Mouse (Mus musculus): ENCODE measurements around the gene Dcbld2.
A peak's percentile ranks its signal among the peaks of the same experiment; 100 is the strongest.

Gene Dcbld2

DNA sequence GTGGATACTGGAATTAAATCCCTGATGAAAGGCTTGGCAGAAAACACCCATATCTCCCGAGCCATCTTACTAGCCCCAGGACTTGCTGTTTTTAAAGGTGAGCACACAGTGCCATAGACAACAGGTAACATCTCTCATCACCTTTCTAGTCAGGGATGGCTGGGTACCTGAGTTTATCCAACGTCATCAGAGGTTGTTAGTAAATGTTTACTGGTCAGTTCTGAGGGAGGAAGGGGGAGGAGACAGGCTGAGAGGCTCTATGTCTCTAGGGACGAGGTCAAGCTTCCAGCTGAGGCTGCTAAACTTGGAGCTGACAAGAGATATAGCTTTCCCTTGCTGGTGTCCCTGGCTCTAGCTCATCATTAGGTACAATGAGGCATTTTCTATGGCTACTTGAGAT, 74.1 kb downstream of the Dcbld2 start:
- no peak for DNase-seq (ENCODE audit: low read depth, low spot score)

DNA sequence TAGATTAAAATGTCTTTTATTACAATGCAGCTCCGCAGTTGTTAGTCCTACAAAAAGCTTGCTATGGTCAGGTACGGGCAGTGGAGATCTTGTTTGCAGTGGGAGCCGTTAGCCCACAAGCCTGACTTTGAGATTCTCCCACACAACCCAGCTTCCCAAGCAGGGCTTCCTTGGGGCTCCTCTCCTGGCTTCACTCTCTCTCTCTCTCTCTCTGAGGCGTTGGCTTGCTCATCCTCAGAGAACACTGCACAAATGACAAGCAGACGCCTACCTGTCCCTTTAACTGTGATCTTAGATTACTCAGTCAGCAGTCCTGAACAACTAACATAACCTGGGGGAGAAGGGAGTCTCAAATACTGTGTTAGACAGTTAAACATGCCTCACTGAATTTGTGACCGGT, 79.6 kb downstream of the Dcbld2 start:
- DNase-seq (ENCODE audit: low read depth, low spot score) = no peak

GRCm38 (mm10) chr16:58496791-58497190, 88.5 kb downstream of the Dcbld2 start:
- DNase-seq (ENCODE audit: low read depth, low spot score) = no peak

DNA sequence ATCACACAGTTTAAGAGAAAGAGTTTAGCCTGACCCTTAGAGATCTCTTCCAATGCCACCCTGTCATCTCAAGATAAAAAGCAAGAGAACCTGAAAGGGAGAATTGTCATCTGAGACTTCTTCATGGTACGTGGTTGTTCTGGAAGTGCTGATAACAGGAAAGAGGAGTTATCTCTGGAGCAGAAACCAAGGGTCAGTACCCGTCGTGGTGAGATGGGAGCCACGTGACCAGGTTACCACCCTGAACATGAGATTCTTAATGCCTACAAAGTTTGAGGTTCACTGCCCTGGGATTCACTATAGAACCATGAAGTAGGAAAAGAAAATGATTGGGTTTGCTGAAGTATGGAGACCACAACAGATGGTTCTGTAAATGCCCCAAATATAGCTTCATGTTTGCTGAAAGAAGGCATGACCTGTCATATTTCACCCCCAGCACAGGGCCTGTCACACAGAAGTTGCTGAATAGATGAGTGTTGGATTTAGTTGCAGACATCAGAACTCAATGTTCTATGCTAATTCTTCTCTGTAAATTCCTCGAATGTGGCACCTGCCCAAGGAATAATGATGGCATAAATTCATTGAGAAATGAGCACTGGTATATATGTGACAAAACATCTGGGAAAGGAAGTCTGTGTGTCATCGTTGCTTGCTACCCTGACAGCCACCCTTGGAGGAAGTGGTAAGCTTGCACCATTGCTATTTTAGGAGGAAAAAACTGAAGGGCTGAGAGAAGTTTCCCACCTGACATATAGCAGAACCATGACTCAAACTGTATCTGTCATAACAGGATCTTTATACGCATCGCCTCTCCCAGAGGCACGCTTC, 89.9 kb downstream of the Dcbld2 start:
- DNase-seq (ENCODE audit: low read depth, low spot score) = no peak

DNA sequence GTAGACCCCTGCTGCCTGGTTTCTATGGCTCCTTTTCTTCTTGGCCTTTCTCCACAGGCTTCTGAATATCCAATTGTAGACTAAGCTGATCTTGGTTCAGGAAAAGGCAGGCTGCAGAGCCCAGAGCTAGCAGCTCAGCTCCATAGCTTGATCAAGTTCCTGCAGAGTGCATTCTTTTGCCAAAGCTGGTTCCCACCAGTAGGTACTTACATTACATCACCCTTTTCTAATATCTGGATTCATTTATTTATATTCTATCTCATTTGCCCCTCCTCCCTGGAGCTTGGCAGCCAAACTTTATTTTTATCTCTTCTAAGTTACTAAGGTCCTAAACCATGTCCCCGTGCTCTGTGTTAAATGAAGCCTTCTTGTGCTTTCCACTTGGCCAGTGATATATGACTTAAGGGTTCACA, 90.9 kb downstream of the Dcbld2 start:
- no peak for DNase-seq (ENCODE audit: low read depth, low spot score)

DNA sequence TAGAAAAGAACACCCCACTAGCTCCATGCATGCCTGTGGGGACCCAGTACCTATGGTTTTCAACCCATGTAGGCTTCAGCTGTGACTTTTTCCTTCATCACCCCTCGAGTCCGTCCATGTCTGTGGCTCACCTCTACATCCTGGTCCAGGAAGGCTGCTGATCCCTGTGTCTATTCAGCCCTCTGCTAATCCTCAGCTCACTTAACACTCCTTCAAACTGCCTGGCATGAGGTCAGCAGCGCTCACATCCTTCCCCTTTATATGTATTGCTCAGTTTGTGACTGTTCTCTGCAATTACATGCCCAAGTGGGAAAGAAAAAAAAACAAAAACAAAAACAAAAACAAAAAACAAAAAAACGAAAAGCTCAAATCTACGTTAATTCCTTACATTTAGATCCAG, 91.4 kb downstream of the Dcbld2 start:
- no peak for DNase-seq (ENCODE audit: low read depth, low spot score)

GRCm38 (mm10) chr16:58501760-58502301, 93.6 kb downstream of the Dcbld2 start:
- no peak for DNase-seq (ENCODE audit: low read depth, low spot score)

GRCm38 (mm10) chr16:58502566-58502965, 94.3 kb downstream of the Dcbld2 start:
- DNase-seq (ENCODE audit: low read depth, low spot score) = no peak

DNA sequence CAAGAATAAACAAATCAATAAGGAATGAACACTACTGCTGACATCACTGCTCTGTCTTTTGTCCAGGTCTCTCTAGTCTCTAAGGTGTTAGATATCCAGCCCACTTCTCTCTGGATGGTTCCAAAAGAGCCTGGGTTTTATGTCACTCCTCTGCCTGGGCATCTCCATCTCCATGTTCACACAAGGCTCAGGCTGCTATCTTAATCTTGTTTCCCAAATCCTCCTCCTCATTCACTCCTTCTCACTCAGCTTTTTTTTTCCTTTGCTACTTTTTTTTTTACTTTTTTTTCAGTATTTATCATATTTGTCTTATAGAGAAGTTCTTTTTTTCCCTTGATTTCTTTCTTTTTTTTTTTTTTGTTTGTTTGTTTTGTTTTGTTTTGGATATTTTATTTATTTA, 96.7 kb downstream of the Dcbld2 start:
- DNase-seq (ENCODE audit: low read depth, low spot score) = no peak

GRCm38 (mm10) chr16:58512181-58512761, 104.0 kb downstream of the Dcbld2 start:
- peak; percentile 76 for DNase-seq (ENCODE audit: low read depth, low spot score)

- DNase-seq (ENCODE audit: low read depth, low spot score) = no peak
These were observed 104.6 kb downstream of the Dcbld2 start for GRCm38 (mm10) chr16:58512887-58513286.

GRCm38 (mm10) chr16:58513755-58514154, 105.5 kb downstream of the Dcbld2 start:
- no peak for DNase-seq (ENCODE audit: low read depth, low spot score)

DNA sequence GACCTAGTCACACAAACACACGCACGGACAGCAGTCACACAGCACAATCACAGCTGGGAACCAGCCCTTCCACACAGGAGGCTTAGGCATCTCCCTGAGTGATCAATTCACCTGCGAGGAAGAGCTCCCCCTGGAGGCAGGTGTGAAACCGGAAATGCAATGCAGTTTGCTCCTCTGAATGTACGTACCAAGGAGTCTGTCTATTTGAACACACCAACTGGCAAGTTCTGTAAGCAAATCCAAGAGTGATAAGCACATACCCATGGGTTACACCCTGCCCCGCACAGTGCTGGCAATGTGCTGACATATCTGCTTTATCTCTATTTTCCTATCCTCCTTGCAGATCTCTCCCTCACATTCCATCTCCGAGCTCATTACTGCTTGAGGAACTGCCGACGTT, 106.3 kb downstream of the Dcbld2 start:
- no peak for DNase-seq (ENCODE audit: low read depth, low spot score)

- no peak for DNase-seq (ENCODE audit: low read depth, low spot score)
These were observed 107.9 kb downstream of the Dcbld2 start for GRCm38 (mm10) chr16:58516161-58516560.

DNA sequence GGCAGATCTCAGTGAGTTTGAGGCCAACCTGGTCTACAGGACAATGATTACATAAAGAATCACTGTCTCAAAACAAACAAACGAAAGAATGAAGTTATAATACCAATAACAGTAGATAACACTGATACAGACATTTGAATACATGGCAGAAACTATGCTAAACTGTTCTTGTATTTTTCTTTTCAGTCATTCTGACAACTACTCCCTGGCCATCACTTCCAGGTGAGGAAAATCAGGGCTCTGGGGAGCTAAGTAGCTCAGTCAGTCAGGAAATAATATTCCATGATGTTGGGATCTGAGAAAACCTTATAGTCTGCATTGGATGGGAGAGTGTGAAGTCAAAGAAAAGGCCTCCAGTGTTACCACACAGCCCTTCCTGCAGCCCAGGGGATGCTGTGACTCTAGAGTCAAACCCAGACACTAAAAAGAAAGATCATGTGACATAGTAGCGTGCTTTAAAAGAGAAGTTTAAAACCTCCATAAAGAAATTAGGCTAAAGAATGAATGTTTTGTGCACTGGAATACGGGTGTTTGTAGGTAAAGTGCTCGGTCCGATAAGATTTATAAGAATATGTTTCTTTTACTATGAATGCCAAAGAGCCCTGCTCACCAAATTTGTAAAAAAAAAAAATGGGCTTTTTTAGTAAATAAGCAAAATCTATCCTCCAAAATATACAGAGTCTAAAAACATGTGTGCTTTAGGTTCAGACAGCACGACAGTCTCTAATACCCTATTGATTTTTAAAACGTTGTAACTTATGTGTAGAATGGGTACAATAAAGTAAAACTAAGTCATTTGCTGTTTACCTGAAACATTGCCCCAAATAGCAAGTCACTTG, 108.9 kb downstream of the Dcbld2 start:
- DNase-seq (ENCODE audit: low read depth, low spot score) = no peak
